Mouse (Mus musculus): ENCODE measurements at regions not wholly inside any gene's neighbourhood (a gene's known extent, or its start where the extent isn't known, plus 50 kb on each side); places are given as distances from the start of the nearest gene placed in this dataset.

GRCm38 (mm10) chr1:75612083-75612720 lies 66.1 kb downstream of the Slc4a3 start:
- no peak for DNase-seq

- DNase-seq: no peak
Measured at GRCm38 (mm10) chr1:75613206-75613605, 67.1 kb downstream of the Slc4a3 start.

- DNase-seq: no peak
Measured at GRCm38 (mm10) chr1:75616971-75617370, 70.9 kb downstream of the Slc4a3 start.

GRCm38 (mm10) chr1:75618367-75618790 lies 72.3 kb downstream of the Slc4a3 start:
- DNase-seq: no peak

GRCm38 (mm10) chr1:75630287-75630686 lies 84.2 kb downstream of the Slc4a3 start:
- no peak for DNase-seq

- DNase-seq: no peak
Measured at GRCm38 (mm10) chr1:75631729-75632128, 85.7 kb downstream of the Slc4a3 start.

GRCm38 (mm10) chr1:75635591-75635990 lies 89.5 kb downstream of the Slc4a3 start:
- DNase-seq: no peak

- DNase-seq: no peak
Measured at GRCm38 (mm10) chr1:75639031-75640001, 93.2 kb downstream of the Slc4a3 start.

GRCm38 (mm10) chr1:75642496-75642895 lies 96.4 kb downstream of the Slc4a3 start:
- DNase-seq: no peak

GRCm38 (mm10) chr1:75652547-75652946 lies 106.5 kb downstream of the Slc4a3 start:
- DNase-seq: peak; percentile 76

GRCm38 (mm10) chr1:75652987-75653573 lies 107.0 kb downstream of the Slc4a3 start:
- no peak for DNase-seq

- DNase-seq: peak; percentile 87
Measured at GRCm38 (mm10) chr1:75653671-75654076, 107.6 kb downstream of the Slc4a3 start.

- no peak for DNase-seq
Measured at GRCm38 (mm10) chr1:75656592-75656991, 110.5 kb downstream of the Slc4a3 start.

GRCm38 (mm10) chr1:75660336-75661100 lies 114.5 kb downstream of the Slc4a3 start:
- no peak for DNase-seq

GRCm38 (mm10) chr1:75662141-75662990 lies 116.3 kb downstream of the Slc4a3 start:
- DNase-seq: peak; percentile 57

- no peak for DNase-seq
Measured at GRCm38 (mm10) chr1:75667736-75668269, 121.7 kb downstream of the Slc4a3 start.

GRCm38 (mm10) chr1:75676295-75676694 lies 130.2 kb downstream of the Slc4a3 start:
- no peak for DNase-seq

GRCm38 (mm10) chr1:75677695-75678094 lies 131.6 kb downstream of the Slc4a3 start:
- DNase-seq: no peak

GRCm38 (mm10) chr1:75678279-75678678 lies 132.2 kb downstream of the Slc4a3 start:
- no peak for DNase-seq

GRCm38 (mm10) chr1:75680366-75680765 lies 134.3 kb downstream of the Slc4a3 start:
- DNase-seq: no peak

GRCm38 (mm10) chr1:75681913-75682312 lies 135.8 kb downstream of the Slc4a3 start:
- no peak for DNase-seq

- DNase-seq: no peak
Measured at GRCm38 (mm10) chr1:75692781-75693180, 146.7 kb downstream of the Slc4a3 start.
